Mouse (Mus musculus): ENCODE results near the gene Rarb.

GRCm38 (mm10) chr14:16598074-16598501 lies 220.9 kb downstream of the Rarb start:
- TF ChIP-seq CTCF (IDR thresholded peaks at IDR 0.05; ENCODE audit: low read depth) (no peak), EP300 (IDR thresholded peaks at IDR 0.05; ENCODE audit: low read depth) (no peak)
